Mouse (Mus musculus) C2C12 (cell line): ENCODE results near the gene Rapgef1.

ENCODE experiments used
- CEBPB ChIP-seq: IDR thresholded peaks from one replicate; pipeline ENCODE4 v1.6.1; 2011; ENCODE audit warnings: low read depth, mild to moderate bottlenecking, control low read depth, moderate library complexity
- CTCF ChIP-seq: IDR thresholded peaks from one replicate; pipeline ENCODE4 v1.5.1; 2011; ENCODE audit not compliant: control insufficient read depth, insufficient read depth, insufficient read length
- FOSL1 ChIP-seq: IDR thresholded peaks from one replicate; pipeline ENCODE4 v1.8.0; 2011; ENCODE audit warnings: mild to moderate bottlenecking, low read length; ENCODE audit not compliant: poor library complexity, insufficient read depth, severe bottlenecking
- MAX ChIP-seq: IDR thresholded peaks from one replicate; pipeline ENCODE4 v1.6.1; 2011; ENCODE audit warnings: mild to moderate bottlenecking, control low read depth
- MYOD1 ChIP-seq: IDR thresholded peaks from one replicate; pipeline ENCODE4 v1.6.1; 2011; ENCODE audit warnings: low read depth; ENCODE audit not compliant: control insufficient read depth, insufficient read length

GRCm38 (mm10) chr2:29668963-29669362 is 49.4 kb downstream of the Rapgef1 start:
- TF ChIP-seq CTCF = no peak
- TF ChIP-seq MYOD1 = no peak
- no peak for TF ChIP-seq MAX
- no peak for TF ChIP-seq FOSL1
- TF ChIP-seq CEBPB = no peak
